Mouse (Mus musculus) liver (tissue): ENCODE data around the gene Dcp1b.

Experiments used
- DNase-seq: peaks from one replicate; pipeline ENCODE4 v3.0.0-alpha.2; 2020; ENCODE audit warnings: mixed read lengths

Gene Dcp1b

DNA sequence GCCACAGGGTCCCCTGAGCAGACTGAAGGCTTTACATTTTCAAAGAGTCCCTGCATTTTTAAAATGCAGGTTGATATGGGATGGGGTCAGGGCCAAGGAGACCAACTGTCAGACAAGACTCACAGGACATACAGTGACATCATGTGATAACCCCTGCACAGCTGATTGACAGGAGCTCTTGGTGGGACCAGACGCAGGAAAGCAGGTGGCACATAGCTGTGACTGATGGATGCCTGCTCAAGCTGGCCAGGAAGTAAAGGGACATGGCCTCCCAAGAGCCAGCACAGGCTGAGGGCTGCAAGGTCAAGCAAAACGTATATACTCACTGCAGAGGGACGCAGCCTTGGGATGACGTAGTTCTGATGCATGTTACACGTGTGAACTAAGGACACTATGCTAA, 60.4 kb downstream of the Dcp1b start:
- DNase-seq = no peak

DNA sequence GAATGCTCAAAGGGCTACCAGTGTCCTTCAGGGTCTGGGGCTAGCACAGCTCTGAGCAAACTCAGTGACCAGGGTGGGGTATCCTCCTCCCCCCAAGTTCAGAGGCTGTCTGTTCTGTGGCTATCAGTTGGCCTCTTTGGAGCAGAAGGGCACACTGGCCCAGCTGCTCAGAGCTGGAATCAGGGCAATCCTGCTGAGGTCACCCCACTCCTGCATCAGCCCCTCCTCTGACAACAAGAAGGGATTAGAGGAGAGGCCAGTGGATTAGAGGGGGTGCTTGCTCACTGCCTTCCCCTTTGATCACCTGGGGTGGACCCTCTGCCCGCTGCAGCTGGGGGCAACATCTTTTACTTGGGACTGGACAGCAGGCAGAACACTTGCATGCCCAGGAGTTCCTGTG, 61.2 kb downstream of the Dcp1b start, which contains the start of gene Cacna2d4:
Gene Cacna2d4 (plus strand): TSS at position 286 of the 400 bp plus-strand sequence.
- no peak for DNase-seq

DNA sequence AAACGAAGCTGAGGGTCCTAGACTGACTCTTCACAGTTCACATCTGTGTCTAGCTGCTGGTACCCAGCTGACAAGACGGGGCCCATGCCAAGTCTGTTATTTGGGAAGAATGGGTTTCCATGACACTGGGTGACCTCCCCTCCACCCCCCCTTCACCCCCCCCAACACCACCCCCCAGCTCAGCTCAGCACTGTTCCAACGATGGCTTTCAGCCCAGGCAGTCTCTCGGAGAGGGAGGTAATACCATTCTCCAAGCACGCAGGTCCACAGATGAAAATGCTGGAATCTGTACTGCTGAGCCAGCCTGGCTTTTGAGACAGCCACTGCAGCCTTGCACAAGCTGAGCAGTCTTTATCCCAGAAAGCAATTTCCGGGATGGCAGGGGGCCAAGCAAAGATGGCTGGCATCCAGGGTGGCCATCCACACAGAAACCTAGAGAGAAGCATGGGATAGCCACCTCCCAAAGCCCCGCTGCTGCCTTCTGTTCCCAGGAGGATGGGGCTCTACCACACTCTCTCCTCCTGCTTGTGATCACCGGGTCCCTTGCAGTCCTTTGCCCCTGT, 62.5 kb downstream of the Dcp1b start:
- no peak for DNase-seq

DNA sequence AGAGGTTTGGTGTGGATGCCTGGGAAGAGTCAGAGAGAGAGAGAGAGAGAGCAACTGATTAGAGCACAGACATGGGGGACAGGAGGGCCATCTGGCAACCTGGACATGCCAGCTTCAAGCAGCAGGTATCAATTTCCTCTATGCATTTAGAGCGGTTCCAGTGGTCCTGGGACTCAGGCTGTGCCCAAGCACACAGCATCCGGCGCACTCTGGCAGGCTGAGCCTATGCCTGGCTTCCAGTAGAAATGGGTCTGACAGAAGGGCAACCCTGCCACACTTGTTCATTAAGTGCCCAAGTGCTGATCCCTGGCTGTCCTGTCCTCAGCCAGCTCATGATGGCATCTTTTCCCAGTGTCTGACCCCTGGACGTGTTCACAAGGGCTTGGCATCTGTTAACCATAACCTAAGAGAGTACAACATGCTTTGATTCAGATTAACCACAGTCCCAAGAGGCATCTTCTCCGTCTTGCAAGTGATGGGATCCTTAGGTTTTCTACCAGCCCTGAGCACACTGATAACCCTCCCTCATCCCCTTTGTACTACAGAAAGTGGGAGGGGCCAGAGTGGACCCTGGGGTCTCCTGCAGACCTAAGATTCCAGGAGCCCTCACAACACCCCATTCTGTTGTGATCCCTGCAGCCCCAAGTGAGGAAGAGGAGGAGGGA, 64.4 kb downstream of the Dcp1b start:
- no peak for DNase-seq

DNA sequence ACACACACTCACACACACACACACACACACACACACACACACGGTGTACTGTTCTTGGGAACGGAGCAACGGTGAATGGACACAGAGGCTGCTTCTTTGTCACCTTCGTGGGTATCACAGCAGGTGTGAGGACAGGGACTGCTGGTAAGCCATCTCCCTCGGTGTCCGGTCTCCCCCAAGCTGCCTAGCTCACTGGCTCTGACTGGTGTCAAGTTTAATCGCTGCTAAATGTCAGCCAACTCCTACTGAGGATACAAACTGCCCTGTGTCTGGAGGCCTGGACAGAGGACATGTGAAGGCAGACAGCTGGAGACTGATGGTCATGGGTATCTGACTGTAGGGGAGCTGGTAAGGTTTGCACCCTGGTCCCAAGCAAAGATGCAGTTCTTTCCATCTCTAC, 65.2 kb downstream of the Dcp1b start:
- no peak for DNase-seq

DNA sequence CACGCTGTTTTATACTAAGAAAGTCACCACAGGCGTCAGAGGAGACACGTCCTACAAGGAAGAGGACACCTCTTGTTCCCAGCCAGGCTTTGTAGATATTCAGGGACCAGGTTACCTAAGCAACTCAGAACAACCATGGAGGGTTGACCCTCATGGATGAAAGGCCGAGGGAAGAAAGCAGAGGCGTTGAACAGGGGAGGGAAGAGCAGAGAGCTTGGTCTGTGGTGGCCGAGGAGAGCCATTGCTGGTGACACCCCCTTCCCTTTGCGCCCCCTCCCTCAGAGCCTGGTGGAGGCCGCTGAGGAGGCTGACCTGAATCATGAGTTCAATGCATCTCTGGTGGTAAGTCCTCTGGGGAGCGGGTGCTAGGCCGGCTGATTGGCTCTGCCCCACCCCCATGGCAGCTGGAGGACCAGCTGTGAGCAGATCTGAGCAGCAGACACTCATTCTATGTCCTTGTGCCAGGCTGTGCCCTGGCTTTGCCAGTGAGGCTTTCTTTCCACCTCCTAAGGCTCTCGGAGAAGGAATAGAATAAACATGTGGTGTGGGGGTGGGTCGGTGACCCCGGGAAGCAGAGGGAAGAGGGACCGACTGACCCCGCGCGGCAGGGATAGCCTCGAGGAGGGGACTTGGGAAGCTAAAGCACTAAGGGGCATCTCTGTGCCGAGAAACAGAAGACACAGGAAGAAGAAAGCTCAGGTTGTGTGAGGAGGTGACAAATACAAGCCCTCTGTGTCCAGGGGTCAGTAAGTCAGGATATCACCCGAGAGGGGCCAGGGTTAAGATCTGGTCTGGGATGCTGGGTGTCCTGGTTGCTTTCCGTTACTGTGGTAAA, 66.0 kb downstream of the Dcp1b start:
- no peak for DNase-seq

DNA sequence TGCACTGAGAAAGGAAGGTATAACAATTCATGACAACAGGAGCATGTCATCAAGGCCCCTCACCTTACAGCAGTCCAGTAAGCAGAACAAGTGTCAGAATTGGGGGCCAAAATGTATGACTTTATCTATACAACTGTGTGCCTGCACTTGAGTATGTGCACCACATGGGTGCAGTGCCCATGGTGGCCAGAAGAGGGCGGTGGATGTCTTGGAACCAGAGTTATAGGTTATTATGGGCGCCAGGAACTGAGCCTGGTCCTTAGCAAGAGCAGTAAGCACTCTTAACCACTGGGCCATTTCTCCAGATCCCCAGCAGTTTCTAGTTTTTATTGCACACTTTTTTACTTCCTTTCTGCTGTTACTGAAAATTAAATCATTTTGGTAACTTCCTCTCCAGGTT, 71.0 kb downstream of the Dcp1b start:
- no peak for DNase-seq

DNA sequence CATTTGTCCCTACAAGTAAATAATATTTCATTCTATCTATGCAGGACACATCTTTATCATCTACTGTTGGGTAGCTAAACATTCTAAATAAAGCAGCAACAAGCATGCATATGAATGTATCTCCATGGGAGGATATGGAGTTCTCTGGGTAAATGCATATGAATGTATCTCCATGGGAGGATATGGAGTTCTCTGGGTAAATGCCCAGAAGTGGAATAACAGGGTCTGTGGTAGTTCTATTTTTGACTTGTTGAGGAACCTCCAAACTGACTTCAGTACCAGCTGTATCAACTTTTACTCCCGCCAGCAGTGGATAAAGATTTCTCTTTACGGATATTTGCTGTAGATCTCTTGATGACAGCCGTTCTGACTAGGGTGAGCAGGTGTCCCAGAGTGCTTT, 73.5 kb downstream of the Dcp1b start:
- no peak for DNase-seq

DNA sequence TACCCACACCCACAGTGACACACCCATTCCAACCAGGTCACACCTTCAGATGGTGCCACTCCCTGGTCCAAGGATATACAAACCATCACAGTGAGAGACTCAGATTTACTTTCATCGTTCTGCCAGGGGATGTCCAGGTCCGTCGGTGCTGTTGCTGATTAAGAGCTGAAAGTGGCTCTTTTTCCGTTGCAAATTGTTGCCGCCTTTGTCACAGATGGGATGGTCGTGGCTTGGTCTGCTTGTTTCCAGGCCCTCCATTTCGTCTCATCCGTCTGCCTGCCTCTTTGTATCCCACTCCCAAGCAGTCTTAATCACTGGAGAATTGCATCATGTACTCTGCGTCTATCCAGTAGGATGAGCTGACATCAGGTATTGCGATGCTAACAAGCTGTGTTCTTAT, 74.7 kb downstream of the Dcp1b start:
- DNase-seq = no peak

DNA sequence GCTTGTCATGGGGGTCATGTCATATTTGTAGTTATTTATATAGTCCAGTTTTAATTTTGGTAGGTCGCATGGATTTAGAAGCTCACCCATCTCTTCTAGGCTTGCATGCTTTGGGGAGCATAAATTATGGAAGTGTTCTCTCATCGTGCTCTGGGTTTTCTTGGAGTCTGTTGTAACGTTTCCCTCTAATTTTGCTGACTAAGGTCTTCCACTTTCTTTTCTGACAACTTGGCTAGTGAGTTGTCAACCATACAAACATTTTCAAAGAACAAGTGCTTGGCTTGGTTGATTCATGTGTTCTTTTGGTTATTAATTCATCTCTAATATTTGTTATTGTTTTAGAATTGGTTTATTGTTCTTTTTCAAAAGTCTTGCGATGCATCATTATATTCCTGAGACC, 76.7 kb downstream of the Dcp1b start:
- no peak for DNase-seq
